Mouse (Mus musculus) cerebellum, adult 9-10 months (tissue): ENCODE data around the gene Ugcg.
"Not testable (repeated sequence)": the region's sequence is repeated elsewhere in the genome, so short reads cannot be mapped to it uniquely, and the experiment has no call there.

ENCODE experiments used
- DNase-seq: peaks from one replicate; pipeline ENCODE4 v3.0.0; 2022

Gene Ugcg

GRCm38 (mm10) chr4:59261582-59261981 lies 72.5 kb downstream of the Ugcg start:
- DNase-seq: not testable (repeated sequence)

GRCm38 (mm10) chr4:59262156-59262555 lies 73.1 kb downstream of the Ugcg start:
- no peak for DNase-seq

GRCm38 (mm10) chr4:59263418-59263817 lies 74.4 kb downstream of the Ugcg start:
- DNase-seq: no peak

GRCm38 (mm10) chr4:59264611-59265095 lies 75.6 kb downstream of the Ugcg start:
- DNase-seq: no peak

GRCm38 (mm10) chr4:59265182-59265581 lies 76.1 kb downstream of the Ugcg start:
- DNase-seq: no peak

- no peak for DNase-seq
These were observed 76.6 kb downstream of the Ugcg start for GRCm38 (mm10) chr4:59265631-59266030.
